Comparison of ENCODE assay signal across 12 mouse cellular contexts in the genomic region with DNA sequence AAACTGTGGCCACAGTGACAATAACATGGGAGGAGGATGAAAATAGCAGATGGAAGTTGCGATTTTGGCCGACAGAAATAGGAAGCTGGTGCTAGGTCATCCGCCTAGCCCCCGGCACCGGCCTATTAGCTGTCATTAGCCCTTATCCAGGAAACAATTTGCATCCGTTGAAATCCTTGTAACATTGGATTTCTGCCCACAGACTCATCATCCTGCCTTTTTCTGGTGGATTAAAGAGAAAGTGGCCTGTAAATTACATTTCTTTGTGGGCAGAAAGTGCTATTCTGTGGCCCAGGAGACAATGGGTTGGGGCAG.
A peak's percentile ranks its signal among the peaks of the same experiment; 100 is the strongest.
DNase-seq lines count a peak whose midpoint lies in the region; ATAC-seq and TF ChIP-seq lines count a peak whose summit lies in the region.
"Had no signal": no experiment of that assay in that cellular context is flagged by ENCODE, and none has a peak within 500 bp of the region (broad histone marks: within the 10 kb centered on the region; RNA-seq: fewer than 3 reads in every experiment).

No protein-coding gene starts in this region.

- peaks cover 27% of the 10 kb centered on the region for H3K4me1 ChIP-seq in forebrain, embryonic 13.5 days
- peaks cover 13% of the 10 kb centered on the region; the same call in 1 of the 2 replicates for H3K4me1 ChIP-seq in forebrain, embryonic 11.5 days (replicated peaks; ENCODE audit: control insufficient read depth, insufficient read depth, low read length)
- peaks cover 23% of the 10 kb centered on the region for H3K4me1 ChIP-seq in forebrain, embryonic 15.5 days

- no peak overlapping the region for H3K4me2 ChIP-seq in forebrain, embryonic 13.5 days
- no peak overlapping the region for H3K4me2 ChIP-seq in forebrain, embryonic 11.5 days (ENCODE audit: low read depth, low read length, severe bottlenecking)
- no peak overlapping the region for H3K4me2 ChIP-seq in forebrain, embryonic 15.5 days (replicated peaks)
- H3K4me2 ChIP-seq: limb, embryonic 12.5 days had no signal

- no peak overlapping the region for H3K9ac ChIP-seq in forebrain, embryonic 13.5 days
- no peak overlapping the region for H3K9ac ChIP-seq in forebrain, embryonic 11.5 days (ENCODE audit: low read length)
- no peak overlapping the region for H3K9ac ChIP-seq in forebrain, embryonic 15.5 days (replicated peaks)
- H3K9ac ChIP-seq: limb, embryonic 12.5 days had no signal

- CTCF ChIA-PET in Patski (lab: Charles Lee) = interaction anchor here (2.4 kb wide), 1 partner anchor 18 kb away, joined by 7 read pairs; no protein-coding TSS in a partner anchor

- 30% methylated on average over 6 of the region's 6 CpGs for WGBS in forebrain, embryonic 13.5 days
- WGBS in forebrain, embryonic 11.5 days = 60% methylated on average over 6 of the region's 6 CpGs
- WGBS in forebrain, embryonic 15.5 days = 15% methylated on average over 6 of the region's 6 CpGs

- peak overlapping the region; percentile 78; the same call in 1 of the 2 replicates for H3K27ac ChIP-seq in forebrain, embryonic 13.5 days
- no peak overlapping the region for H3K27ac ChIP-seq in forebrain, embryonic 11.5 days (ENCODE audit: low read depth, low read length)
- peak overlapping the region; percentile 53; the same call in 1 of the 2 replicates for H3K27ac ChIP-seq in layer of hippocampus, adult 2 months
- peak overlapping the region; percentile 56 for H3K27ac ChIP-seq in forebrain, embryonic 15.5 days (replicated peaks)
- H3K27ac ChIP-seq: limb, embryonic 12.5 days; macrophage had no signal

- in situ Hi-C loops in Patski (cut with MboI; ENCODE audit: low pct_unique_long_range_greater_than_20kb) = no loop called here

- no peak for TF ChIP-seq CTCF in layer of hippocampus, adult 2 months (conservative IDR thresholded peaks at IDR 0.05)
- TF ChIP-seq CTCF in Patski (IDR thresholded peaks at IDR 0.05) = no peak

- H3K4me3 ChIP-seq in forebrain, embryonic 13.5 days = no peak overlapping the region
- H3K4me3 ChIP-seq in forebrain, embryonic 11.5 days (ENCODE audit: low read depth, low read length) = no peak overlapping the region
- no peak overlapping the region for H3K4me3 ChIP-seq in layer of hippocampus, adult 2 months
- H3K4me3 ChIP-seq in forebrain, embryonic 15.5 days = no peak overlapping the region
- H3K4me3 ChIP-seq: limb, embryonic 12.5 days; myocyte had no signal

- no peaks in the 10 kb centered on the region for H3K27me3 ChIP-seq in forebrain, embryonic 13.5 days
- no peaks in the 10 kb centered on the region for H3K27me3 ChIP-seq in forebrain, embryonic 11.5 days (ENCODE audit: control insufficient read depth, insufficient read depth, low read length)
- no peaks in the 10 kb centered on the region for H3K27me3 ChIP-seq in Patski
- no peaks in the 10 kb centered on the region for H3K27me3 ChIP-seq in forebrain, embryonic 15.5 days
- H3K27me3 ChIP-seq: limb, embryonic 12.5 days had no signal

- no peaks in the 10 kb centered on the region for H3K9me3 ChIP-seq in forebrain, embryonic 13.5 days (replicated peaks)
- H3K9me3 ChIP-seq in forebrain, embryonic 11.5 days (ENCODE audit: control insufficient read depth, low read length) = no peaks in the 10 kb centered on the region
- no peaks in the 10 kb centered on the region for H3K9me3 ChIP-seq in forebrain, embryonic 15.5 days
- H3K9me3 ChIP-seq: limb, embryonic 12.5 days had no signal

- 0 out of 2 replicates have a peak, but pooled peaks have one; percentile 31 for ATAC-seq in forebrain, embryonic 13.5 days
- ATAC-seq in forebrain, embryonic 11.5 days (replicated peaks; ENCODE audit: low FRiP score) = no peak
- no peak for ATAC-seq in Patski
- ATAC-seq in forebrain, embryonic 15.5 days (replicated peaks) = peak; percentile 31; the same call in 1 of the 2 replicates
- ATAC-seq: intestine, postnatal 0 days had no signal

- POLR2A ChIA-PET in Patski (lab: Charles Lee) = no interaction called here

- DNase-seq in forebrain, embryonic 11.5 days (ENCODE audit: low spot score) = no peak
- DNase-seq in layer of hippocampus, adult 2 months (ENCODE audit: low spot score in 2 of 2) = peak in 1 of 2 experiments; percentile 21
- no peak for DNase-seq in layer of hippocampus, adult 9-11 months
- DNase-seq in Patski (ENCODE audit: low read depth, low spot score) = peak; percentile 20
- DNase-seq in c-Kit-positive CD71-positive TER-119-positive erythroid progenitor cells, embryonic 14.5 days (ENCODE audit: low spot score) = no peak
- DNase-seq: thymus, postnatal 4 days had no signal

- H3K36me3 ChIP-seq in forebrain, embryonic 13.5 days (ENCODE audit: poor library complexity, severe bottlenecking) = no peaks in the 10 kb centered on the region
- no peaks in the 10 kb centered on the region for H3K36me3 ChIP-seq in forebrain, embryonic 11.5 days (ENCODE audit: control insufficient read depth, insufficient read depth, low read length)
- H3K36me3 ChIP-seq in forebrain, embryonic 15.5 days = no peaks in the 10 kb centered on the region
- H3K36me3 ChIP-seq: limb, embryonic 12.5 days had no signal

Comparison
In these comparisons a context has a peak if more than half of its experiments do, and no peak if none do; other contexts are left out.
1. ATAC-seq: peak in forebrain, embryonic 13.5 days (single experiment) and forebrain, embryonic 15.5 days (single experiment); none in forebrain, embryonic 11.5 days (single experiment) and Patski (single experiment).